Mouse (Mus musculus) cerebellum, postnatal 10 days (tissue): ENCODE data around the gene Tcf7l2.

Source experiments
- DNase-seq, 2 experiments: peaks; one replicate each; pipeline ENCODE4 v3.0.0; 2021; ENCODE audit warnings: mixed read lengths in 2 of 2

Gene Tcf7l2

DNA sequence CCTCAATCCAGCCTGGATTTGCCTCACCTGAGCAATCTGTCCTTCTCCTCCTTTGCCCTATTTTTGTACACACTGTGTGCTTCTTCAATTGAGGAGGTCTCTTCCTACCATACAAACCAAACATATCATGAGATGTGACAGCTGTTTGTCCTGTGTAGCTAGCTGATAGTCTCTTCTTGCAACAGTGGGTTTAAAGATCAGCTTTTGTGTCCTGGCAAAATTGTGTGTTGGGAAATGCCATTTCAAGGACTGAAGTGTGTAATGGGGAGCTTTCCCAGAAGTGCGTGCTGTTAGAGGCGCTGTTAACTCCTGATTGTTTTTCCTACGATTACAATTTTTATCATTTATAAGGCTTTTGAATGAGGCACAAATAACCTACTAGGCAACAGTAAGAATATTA is 174.6 kb downstream of the Tcf7l2 start:
- DNase-seq, result no peak

DNA sequence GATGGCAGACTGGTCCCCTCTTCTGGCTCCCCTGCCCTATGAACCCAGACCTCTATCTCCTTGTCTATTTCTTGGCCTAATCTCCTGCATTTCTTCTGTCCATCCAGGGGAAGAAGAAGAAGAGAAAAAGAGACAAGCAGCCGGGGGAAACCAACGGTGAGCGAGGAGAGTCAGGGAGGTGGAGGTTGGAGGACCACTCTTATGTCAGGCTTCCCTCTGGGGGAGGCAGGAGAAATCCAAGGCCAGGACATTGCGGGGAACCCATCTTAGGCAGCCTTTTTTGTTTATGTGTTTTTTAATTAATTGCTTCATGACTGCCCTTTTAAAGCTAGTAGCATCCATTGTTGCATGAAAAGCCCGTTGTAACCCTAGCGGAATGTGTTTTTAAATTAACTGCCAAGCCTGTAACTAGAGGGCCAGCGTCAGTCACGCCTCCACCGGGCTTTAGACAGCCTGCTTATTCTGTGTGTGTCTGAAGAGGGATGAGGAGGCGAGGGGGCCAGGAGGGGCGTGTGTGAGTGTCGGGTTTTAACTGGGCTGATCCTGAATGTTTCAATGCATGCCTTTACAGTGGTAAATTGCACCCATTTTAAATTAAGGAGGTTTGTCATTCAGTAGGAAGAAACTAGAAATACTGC is 182.3 kb downstream of the Tcf7l2 start:
- no peak for DNase-seq

DNA sequence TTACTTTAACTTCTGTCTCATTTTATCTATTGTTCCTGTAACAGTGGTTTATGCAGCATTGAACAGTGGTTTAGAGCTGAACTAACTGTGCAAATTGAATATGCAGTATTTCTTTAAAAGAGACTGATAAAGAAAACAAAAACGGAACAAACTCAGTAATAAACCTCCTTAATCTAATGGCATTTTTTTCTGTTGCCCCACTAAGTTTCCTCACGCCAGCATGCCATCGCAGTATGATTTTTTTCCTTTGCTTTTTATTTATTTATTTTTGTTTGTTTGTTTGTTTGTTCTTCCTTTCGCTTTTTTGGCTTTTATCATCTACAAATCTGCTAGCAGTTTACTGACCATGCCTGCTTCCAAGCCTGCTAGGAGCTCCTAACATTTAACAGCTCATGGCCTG is 183.2 kb downstream of the Tcf7l2 start:
- no peak for DNase-seq

DNA sequence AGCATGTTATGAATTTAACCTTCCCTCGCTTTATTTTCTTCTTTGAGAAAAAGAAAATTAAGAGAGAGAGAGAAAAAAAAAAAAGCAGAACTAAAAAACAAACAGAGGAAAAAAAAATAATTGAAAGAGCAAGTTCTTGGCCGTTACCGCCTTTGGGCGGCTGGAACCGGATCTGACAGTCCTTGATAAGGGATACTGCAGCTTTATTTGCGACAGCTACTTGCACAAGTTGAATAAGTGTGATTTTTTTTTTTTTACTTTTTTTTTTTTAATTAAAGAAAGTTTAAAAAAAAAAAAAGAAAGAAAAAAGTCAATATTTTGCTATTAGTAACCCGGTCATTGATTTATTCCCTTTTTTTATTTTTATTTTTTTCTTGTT is 183.8 kb downstream of the Tcf7l2 start:
- no peak for DNase-seq

DNA sequence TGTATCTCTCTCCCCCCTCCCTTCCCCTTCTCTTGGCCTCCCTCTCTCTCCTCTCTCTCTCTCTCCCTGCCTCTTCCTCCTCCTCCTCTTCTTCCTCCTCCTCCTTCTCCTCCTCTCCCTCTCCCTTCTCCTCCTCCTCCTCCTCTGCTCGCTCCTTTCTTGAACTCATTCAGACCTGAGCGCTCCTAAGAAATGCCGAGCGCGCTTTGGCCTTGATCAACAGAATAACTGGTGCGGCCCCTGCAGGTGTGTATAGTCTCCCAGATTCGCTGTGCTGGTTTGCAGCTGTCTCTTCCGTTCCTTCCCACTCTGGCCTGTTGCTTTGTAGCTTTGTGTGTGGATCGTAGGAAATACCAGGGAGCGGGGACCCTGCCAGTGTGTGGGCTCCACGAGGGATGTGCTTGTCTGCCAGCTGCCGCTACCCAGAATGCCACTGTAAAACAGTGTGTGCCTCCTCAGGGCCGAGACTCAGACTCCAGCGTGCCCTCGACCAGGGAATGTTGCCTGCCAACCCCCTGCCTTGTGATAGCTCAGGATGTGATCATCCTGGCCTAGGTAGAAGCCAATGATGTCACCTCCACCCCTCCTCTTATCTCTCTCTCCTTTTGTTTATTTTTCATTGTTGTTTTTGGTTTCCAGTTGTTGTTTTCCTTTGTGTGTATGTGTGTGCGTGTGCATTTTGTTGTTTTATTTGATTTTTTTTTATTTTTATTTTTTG is 184.3 kb downstream of the Tcf7l2 start:
- DNase-seq, result peak in 1 of 2 experiments; percentile 42

DNA sequence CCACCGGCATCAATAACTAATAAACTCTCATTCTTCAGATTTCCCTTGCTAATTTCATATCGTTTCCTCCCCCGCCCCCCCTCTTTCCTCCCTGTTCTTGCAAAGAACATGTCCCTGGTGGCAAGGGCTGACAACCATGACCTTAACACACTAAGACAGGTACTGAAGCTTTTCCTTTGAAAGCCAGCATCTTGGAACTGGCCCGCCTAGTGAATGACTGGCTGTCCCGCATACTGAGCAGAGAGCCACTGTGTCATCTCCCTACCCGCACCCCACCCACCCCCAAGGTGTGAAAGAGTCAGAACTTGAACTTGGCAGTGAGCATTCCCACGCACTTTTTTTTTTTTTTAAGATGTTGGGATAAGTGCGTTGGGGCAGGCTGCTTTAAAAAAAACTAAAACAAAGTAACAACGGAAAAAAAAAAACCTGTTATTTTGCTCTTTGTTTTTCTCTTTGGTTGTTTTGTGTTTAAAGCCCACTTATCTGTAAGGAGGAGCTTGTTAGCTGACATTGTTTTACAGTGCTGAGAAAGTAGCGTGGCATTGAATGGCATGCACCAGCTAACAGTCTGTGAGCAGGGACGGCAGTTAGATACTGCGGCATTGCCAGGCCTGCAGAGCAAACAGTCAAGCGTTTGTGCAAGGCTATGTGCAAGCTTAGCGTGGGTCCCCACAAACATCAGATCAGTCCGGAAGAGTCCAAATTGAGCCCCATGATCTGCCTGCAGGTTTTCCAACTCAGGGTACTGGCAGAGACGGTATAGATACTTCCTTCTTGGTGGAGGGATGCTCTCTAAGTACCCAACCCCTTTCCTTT is 185.4 kb downstream of the Tcf7l2 start:
- no peak for DNase-seq

DNA sequence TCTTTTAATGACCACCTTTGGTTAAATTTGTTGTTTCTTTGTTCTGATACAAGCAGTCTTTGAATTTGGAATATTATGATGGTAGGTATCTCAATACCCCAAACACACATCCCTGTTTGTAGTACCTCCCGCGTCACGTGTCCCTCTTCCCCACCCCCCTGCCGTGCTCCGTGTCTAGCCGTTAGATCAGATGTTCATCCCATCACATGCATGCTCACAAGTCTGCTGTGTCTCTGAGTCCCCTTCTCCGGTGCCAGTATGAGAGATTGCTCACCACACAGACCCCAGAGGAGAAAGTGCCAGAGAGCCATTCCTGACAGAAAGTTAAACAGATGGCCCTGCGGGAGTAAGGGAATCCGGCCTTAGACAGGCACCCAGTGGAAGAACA is 186.0 kb downstream of the Tcf7l2 start:
- no peak for DNase-seq

DNA sequence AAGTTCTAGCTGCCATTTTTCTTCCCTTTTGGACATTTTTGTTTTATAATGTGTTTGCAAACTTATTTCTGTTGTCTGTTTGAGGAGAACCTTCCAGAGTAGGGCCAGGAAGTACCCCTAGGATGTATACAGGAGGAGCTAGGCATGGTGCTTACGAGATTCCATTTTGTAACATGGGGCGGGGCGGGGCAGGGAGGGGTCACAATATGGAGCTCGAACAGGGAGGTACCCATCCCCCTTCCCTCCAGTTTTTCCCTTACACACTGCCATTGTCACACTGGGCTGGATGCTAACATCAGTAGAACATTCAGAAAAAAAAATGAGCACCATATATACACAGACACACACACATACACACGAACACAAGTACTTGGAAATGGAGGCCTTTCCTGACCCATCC is 187.1 kb downstream of the Tcf7l2 start:
- DNase-seq, result no peak

DNA sequence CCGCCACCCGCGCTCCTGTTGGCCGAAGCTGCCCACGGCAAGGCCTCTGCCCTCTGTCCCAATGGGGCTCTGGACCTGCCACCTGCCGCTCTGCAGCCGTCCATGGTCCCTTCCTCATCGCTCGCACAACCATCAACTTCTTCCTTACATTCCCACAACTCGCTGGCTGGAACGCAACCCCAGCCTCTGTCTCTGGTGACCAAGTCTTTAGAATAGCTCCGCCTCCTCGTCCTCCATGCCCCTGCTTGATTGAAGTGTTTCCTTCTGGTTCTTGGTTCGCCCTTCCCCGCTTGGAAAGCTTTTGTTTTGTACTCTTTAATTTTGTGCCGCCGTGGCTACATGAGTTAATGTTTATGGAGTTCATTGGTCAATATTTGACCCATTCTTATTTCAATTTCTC is 190.0 kb downstream of the Tcf7l2 start:
- no peak for DNase-seq

DNA sequence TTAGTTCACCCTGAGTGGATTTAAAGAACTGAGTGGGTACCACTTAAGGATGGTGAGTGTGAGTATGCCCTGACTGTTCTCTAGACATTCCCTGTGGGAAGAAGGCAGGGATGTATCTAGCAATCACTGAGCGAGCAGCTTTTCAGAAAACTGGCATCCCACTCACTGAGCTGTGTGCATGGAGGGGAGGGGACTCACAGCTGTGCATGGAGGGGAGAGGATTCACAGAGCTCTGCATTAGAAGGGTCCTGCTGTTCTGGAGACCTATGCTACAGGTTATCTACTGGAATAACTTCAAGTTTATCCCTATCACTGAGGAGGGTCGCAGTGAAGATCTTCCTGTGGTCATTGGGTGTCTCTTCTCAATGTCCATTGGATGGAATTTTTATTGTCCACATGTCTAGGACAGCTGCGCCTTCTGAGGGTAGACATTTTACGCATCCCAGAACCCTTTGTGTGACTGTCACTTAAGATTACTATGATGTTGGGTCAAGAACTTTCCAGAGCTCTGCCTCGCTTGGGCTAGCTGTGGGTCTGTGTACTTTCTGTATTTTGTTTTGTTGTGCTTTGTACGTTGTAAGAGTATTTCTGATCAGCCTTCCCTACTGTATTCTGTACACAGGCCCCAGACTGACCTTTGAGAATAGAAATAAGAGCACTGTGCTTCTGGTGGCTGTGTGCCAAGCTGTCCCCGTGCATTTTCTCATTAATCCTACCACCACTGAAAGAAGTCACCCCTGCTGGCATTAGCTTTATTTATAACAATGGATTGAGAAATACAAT is 192.5 kb downstream of the Tcf7l2 start:
- no peak for DNase-seq

DNA sequence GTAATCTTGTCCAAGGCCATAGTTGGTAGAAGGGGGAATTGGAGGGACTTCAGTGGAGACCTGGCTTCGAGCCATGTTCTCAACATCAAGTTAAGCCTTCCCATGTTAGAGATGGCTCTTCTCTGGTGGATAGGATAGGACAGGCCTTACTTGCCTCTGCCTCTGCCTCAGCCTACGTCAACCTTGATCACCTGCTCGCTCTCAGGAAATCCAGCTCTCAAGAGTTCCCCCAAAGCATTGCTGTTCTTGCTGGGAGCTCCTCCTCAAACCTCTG is 193.0 kb downstream of the Tcf7l2 start:
- no peak for DNase-seq

DNA sequence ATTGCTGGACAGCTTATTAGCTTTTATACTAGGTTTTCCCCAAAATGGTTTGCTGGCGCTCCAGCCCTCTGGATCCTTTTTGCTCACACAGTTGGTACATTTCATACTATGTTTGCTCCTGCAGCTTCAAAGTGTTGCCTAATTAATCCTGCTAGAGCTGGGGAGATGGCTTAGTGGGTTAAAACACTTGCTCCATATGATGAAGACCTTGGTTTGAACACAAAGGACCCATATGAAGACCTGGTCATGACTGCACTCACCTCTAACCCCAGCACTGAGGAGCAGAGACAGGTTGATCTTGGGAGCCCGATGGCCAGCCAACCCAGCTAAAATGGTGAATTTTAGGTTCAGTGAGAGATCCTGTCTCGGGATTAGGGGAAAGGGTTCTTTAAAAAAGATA is 195.4 kb downstream of the Tcf7l2 start:
- DNase-seq, result no peak

DNA sequence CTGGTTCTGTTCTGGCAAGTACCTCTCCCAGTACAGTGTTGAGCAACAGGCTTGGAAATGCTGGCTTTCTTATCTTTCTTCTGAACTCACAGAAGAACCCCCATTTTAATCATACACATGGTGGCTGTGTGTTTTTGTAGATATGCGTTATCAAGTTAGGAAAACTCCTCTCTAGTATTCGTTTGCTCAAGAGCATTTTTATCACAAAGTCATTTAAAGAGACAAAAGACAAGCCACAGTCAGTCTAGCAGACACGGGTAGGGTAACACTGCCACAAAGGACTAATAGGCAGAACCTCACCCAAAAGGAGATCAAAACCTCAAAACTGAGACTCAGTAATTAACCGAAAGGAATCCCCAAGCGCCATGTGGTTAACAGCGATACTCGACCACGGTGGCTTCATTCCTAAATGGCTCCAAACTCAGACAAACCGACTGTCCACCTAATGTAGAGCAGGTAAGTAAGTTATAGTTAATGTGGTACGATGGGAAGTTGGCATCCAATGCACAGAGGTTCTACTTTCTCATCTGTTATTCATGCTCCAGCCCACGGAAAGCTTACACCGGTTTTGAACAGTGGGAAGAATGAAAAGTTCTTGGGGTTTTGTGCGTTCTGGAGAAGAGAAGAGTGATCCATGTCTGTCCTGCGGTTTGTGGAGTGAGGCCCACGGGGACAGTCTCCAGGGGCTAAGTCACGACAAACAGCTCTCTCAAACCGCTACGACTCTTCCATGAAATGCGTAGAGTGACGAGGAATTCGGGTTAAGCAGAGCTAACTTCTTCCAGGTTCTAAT is 196.8 kb downstream of the Tcf7l2 start:
- DNase-seq, result no peak

DNA sequence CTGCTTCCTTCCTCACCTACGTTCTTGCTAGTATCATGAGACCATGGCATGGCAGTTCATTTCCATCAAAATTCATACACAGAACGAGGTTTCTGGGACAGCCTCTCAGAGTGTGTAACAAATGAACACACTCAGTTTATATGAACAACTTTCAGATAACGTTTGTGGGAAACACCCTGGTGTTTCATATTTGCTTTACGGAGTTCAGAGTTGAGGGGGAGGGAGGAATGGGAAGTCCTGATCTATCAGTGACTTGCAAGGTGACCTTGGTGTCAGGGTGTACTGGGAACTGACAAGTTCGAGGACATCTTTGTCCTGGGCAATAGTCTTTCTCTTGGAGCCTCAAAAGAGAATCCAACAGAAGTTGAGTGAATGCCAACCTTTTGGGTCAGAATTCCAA is 197.5 kb downstream of the Tcf7l2 start:
- no peak for DNase-seq

DNA sequence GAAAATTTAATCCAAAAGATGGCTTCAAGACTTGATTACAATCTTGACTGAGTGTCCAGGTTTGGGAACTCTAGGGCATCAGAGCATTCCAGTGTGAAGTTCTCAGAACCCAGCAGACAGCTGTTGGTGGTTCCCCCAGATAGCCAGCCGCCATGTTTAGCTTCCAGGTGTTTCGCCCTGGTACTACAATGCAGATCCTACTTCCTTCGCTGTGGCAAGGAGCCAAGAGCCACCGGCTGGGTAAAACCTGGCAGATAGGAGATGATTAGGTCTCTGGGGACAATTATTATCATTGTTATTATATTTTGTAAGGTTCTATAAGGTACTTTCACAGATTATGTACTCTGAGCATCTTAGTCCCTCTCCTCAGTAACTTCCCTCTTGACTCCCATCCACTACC is 198.1 kb downstream of the Tcf7l2 start:
- no peak for DNase-seq

DNA sequence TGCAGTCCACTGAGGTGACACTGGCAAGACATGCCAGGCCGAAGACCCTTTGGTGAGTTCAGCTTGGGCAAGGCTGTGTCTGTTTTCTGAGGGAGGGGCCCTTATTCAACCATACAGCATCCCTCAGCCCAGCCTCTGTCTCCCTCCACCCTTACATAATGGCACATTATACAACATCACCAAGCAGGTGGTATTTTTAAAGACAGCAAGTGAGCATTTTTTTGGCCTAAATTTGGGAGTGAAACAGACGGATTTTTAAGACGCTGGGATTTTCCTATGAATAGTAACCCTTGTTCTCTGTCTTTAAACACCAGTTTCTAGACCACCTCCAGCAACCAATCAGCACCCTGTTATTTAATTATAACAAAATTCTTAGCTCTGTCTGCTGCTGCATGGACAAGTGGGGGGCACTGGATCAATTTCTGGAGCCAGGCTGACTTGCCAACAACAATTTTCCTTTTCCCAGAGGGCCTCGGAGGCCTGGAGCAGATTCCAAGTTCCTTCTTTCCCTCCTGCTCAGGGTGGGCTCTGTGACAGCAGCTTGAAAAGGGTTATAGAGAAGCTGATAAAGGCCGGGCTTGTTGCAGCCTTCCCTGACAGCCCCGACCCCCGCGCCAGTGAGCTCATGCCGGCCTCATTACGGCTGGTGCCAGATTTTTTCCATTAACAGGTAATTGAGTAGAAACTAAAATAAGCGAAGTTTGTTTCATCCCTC is 199.1 kb downstream of the Tcf7l2 start:
- DNase-seq, result peak; percentile 53 to 71

DNA sequence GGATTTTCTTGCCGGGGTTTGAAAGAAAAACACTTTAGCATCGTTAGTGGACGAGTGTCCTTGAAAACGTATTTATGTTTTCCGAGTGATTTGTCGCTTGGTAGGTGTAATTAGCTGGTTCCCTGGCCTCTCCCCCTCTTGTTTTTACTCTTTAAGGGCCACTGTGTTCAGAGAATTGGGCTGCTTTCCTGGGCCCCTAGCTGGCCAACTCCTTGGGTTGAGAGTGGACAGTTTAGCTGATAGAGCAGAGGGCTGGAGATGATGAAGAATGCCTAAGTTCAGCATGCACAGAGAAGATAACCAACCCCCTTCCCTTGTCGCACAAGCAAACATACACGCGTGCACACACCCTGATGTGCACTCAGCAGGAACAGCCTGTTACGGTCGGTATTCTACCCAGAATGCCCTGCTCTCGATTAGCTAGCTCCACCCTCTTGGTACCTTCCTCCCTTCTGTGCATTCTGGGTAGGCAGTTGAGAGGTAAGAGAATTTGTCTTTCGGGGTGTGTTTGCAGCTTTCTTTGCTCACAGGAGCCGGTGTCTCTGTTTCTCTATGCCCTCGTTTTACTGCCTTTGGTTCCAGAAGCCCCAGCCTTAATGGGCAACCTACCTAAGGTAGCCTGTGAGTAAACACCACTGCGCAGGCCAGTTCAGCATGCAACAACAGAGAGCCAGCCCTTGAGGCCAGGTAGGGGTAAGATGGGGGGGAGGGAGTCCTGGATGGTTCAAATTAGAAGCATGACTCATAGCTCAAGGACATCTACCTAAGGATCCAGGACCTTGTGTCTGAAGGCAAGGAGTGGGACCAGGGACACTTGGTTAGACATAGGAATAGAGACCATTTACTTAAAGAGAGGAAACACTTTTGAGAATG is 199.9 kb downstream of the Tcf7l2 start:
- no peak for DNase-seq

DNA sequence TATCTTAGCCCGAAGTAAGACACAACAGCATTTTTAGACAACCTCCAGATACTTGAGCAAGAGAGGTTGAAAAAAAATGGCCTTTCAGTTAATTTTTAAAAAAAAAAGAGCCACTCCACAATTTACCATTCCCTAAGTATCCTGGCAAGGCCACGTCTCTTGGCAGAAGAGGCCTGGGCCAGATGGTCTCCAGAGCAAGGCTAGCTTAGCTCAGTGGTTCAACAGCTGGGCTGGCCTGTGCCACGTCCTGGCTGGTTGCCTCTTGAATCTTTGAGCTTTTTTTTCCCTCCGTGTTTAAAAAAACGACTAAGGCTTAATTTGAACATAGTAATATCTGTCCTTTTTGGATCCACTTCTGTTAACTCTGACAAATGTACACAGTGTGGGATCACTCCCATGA is 209.8 kb downstream of the Tcf7l2 start:
- peak; percentile 93 to 95 for DNase-seq

DNA sequence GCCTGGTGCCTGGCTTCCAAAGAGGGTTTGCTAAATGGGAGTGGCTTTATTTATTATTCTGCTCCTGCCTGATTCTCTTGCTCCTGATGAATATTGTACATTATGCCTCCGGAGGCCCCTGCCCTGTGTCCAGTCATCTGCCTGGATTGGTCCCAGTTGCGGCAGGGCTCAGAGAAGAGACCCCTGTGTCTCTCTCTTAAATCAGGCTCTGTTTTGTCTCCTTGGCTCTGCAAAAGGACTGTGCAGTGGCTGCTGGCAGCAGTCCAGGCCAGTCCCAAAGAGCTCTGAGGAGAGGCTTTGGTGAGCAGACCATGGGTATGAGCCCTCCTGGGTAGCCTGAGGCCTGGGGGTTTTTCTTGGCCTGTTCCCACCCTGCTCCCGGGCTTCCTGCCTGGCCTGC is 211.6 kb downstream of the Tcf7l2 start:
- peak; percentile 74 to 83 for DNase-seq

DNA sequence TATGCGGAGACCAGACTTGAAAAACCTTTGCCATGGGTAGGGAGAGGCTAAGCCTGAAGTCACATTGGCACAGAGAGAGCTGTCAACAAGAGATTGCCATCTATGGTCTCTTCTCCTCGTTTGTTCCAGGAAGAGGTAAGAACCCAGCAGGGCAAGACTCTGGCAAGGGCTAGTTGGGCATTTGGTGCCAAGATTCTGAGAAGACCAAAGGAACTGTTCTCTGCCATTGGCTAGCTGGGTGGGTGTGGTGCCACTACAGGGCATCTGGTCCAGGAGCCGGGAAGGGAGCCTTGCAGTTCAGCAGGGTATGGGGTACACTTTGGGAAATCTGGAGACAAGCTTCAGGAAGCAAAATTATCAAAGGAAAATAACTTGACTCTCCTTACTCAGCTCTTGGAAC is 213.5 kb downstream of the Tcf7l2 start:
- DNase-seq, result peak; percentile 47 to 70

DNA sequence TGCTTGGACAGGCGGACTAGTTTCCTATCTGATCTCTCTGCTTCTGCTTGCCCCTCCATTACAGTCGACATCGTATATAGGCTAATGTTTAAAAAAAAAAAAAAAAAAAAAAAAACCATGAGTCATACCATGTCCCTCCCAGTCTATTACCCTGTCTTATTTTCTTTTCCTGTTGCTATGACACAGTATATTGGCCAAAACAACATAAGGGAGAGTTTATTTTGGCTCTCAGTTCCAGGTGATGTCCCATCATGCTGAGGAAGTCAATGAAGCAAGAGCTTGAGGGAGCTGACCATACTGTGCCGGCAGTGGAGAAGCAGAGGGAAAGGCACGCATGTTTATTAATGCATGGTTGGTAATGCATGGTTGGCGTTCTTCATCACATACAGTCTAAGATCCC is 215.1 kb downstream of the Tcf7l2 start:
- DNase-seq, result no peak
